Mouse (Mus musculus): Measurements from ENCODE around the gene Dusp11. TPM values are rescaled to one million over a fixed set of nuclear protein-coding genes. Genes with fewer than 3 reads are reported as not detected.
"Not testable (repeated sequence)": the region's sequence is repeated elsewhere in the genome, so short reads cannot be mapped to it uniquely, and the experiment has no call there.

The Dusp11 gene
- total RNA-seq, 2 experiments from 2014 or later: 34.9 TPM

DNA sequence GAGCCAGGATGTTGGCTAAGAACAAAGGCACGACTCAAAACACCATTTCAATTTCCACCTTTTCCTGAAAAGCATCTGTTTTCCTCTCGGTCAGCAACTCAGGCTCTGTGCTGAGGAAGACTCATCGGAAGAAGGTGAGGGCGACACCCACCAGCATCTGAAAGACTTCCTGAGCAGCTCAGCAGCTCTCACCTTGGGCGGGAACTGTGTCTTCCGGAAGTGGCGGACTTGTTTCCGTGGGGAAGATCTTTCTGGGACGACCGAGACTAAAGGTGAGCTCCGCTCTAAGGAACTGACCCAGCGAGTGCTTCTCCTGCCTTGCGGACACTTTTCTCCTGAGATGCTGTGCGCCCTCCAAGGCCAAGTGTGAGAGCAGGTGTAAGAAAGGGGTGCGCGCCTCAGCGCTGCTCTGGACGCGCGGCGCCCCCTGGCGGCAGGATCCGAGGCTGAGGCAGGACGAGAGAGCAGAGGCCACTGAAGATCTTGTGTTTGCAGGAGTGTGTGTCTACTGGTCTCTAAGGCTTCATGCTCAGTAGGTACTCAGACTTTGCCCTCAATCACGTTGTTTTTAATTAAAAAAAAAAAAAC lies 66.3 kb downstream of the Dusp11 start:
- DNase-seq: not testable (repeated sequence)

Other genes with a start within 250 kb of the Dusp11 start
- gene Nat8f7, start 248.5 kb downstream of the Dusp11 start, total RNA-seq (2021): under 1 TPM in 1 of 2 experiments, not detected in 1; 0.16 TPM
- gene Nat8f3, start 195.9 kb downstream of the Dusp11 start, total RNA-seq (2021): under 1 TPM in 1 of 2 experiments, not detected in 1; 0.46 TPM
- under 1 TPM in 1 of 2 experiments, not detected in 1; 0.46 TPM for gene Nat8f6, start 140.7 kb downstream of the Dusp11 start, total RNA-seq (2021)
- gene Nat8f5, start 140.7 kb downstream of the Dusp11 start, total RNA-seq (2021): not detected
- gene Nat8, start 129.6 kb downstream of the Dusp11 start, total RNA-seq (2021): not detected
- under 1 TPM in 1 of 2 experiments, not detected in 1; 0.08 TPM for gene Nat8f2, start 92.5 kb downstream of the Dusp11 start, total RNA-seq (2021)
- under 1 TPM; 0.18 to 0.24 TPM for gene Nat8f4, start 56.8 kb downstream of the Dusp11 start, total RNA-seq (2021)
- gene Tprkb, start 49.8 kb downstream of the Dusp11 start, total RNA-seq (2021): 10 to 100 TPM; 17.2 to 19.1 TPM
- 1 to 10 TPM; 1.6 to 2.5 TPM for gene Nat8f1, start 46.0 kb downstream of the Dusp11 start, total RNA-seq (2021)
- not detected for gene Figla, start 54.5 kb upstream of the Dusp11 start, total RNA-seq (2021)
- gene Add2, start 67.0 kb upstream of the Dusp11 start, total RNA-seq (2021): under 1 TPM; 0.10 to 0.13 TPM
- gene Tgfa, start 233.6 kb upstream of the Dusp11 start, total RNA-seq (2021): under 1 TPM; 0.15 to 0.35 TPM

Data from gastrocnemius, postnatal 25 days (tissue).